Mouse (Mus musculus): ENCODE data around the gene Mucl3. TPM values are rescaled to one million over a fixed set of nuclear protein-coding genes. Genes with fewer than 3 reads are reported as not detected.

Mucl3 gene
- polyA plus RNA-seq (2011; ENCODE audit: insufficient read depth, insufficient read length, low read depth, missing spikeins): 1.3 and 2.5 TPM in 2 replicates

DNA sequence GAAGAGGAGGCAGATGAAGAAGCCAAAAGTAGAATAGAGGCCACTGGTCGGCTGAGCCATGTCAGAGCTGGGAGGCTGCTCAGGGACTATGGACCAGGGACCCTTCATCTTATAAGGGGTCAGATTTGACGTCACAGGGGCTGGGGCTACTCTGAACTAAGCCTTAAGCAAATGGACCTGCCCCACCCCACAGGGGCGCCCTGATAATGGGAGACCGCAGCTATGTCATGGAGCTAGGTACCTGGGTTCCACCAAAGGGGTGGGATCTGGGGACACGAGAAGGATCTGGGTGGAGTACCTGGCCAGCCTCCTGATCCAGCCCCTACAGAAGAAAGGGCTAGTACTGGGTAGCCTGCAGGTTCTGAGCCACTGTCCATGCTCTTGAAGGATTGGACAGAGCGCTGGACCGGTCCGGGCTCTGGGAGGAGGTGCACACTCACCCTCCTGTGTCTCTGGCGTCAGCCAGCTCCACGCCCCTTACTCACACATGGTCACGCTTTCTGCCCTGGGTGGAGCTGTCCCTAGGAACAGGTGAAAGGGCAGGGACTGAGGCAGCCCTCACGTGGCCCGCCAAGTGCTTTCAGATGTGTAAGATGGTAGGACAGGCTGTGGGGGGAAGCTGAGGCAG lies at the start of gene Mucl3:
Gene Mucl3, minus strand, starts transcription at position 87 of the 628 bp plus-strand sequence.
- Histone ChIP-seq H3K27ac (ENCODE audit: insufficient read depth, low read length) (no peak within 1 kb of the TSS), H3K27me3 (ENCODE audit: control insufficient read depth, insufficient read depth, low read length, poor library complexity, severe bottlenecking) (no peaks in the 10 kb centered on the region), H3K9me3 (replicated peaks; ENCODE audit: control insufficient read depth, insufficient read depth, low read length, poor library complexity, severe bottlenecking) (no peaks in the 10 kb centered on the region), H3K4me3 (ENCODE audit: low read depth, low read length) (no peak within 1 kb of the TSS), H3K4me1 (ENCODE audit: control insufficient read depth, insufficient read depth, low read length) (no peaks in the 10 kb centered on the region), H3K36me3 (ENCODE audit: control insufficient read depth, insufficient read depth, low read length, poor library complexity, severe bottlenecking) (no peaks in the 10 kb centered on the region), H3K9ac (ENCODE audit: low read depth, poor library complexity, severe bottlenecking) (no peak within 1 kb of the TSS)
- TF ChIP-seq POLR2A (IDR thresholded peaks at IDR 0.05; ENCODE audit: insufficient read depth, low read length) (no peak), EP300 (IDR thresholded peaks at IDR 0.05; ENCODE audit: insufficient read depth, low read depth, low read length) (no peak), CTCF (IDR thresholded peaks at IDR 0.05; ENCODE audit: low read depth, low read length) (no peak)

DNA sequence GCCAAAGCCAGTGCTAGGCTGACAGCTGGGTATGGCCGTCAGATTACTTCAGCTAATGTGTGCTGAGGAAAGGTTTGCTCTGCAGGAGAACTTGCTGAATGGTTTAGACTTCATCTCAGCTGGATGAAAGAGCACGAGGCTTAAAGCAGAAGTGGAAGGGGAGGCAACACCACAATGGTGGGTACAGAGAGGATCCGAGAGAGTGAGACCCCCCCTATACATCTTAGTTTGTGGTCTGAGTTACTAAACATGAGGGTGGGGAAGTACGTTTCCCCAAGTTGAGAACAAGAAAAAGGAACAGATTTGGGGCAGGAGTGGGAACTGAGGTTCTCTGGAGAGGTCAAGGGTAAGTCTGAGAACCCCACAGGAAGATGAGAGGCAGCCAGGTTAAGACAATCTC lies 48.9 kb upstream of the Mucl3 start:
- H3K27ac ChIP-seq (ENCODE audit: insufficient read depth, low read length): no peak overlapping the region
- peaks cover 4% of the 10 kb centered on the region for H3K4me1 ChIP-seq (ENCODE audit: control insufficient read depth, insufficient read depth, low read length)
- TF ChIP-seq CTCF (IDR thresholded peaks at IDR 0.05; ENCODE audit: low read depth, low read length) (no peak), EP300 (IDR thresholded peaks at IDR 0.05; ENCODE audit: insufficient read depth, low read depth, low read length) (no peak)
- H3K27me3 ChIP-seq (ENCODE audit: control insufficient read depth, insufficient read depth, low read length, poor library complexity, severe bottlenecking): no peaks in the 10 kb centered on the region
- H3K9ac ChIP-seq (ENCODE audit: low read depth, poor library complexity, severe bottlenecking): no peak overlapping the region
- H3K9me3 ChIP-seq (replicated peaks; ENCODE audit: control insufficient read depth, insufficient read depth, low read length, poor library complexity, severe bottlenecking): no peaks in the 10 kb centered on the region
- H3K4me3 ChIP-seq (ENCODE audit: low read depth, low read length): no peak overlapping the region
- H3K36me3 ChIP-seq (ENCODE audit: control insufficient read depth, insufficient read depth, low read length, poor library complexity, severe bottlenecking): no peaks in the 10 kb centered on the region

DNA sequence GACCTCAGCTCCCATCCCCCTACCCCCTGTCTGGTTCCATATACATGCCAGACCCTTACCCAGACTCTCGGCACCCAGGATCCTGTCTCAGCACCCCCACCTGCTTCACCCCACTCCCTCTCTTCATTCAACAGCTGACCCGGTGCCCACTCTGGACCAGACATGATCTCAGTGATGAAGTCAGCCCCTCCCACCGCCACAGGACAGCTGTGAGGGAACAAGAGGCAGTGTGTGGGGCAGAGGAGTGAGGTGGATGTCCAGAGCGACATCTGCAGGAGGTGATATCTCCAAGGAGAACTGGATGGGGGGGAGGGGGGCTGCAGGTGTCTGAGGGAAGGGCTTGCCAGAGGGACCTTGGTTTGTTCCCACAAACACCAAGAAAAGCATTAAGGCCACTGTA lies 48.3 kb upstream of the Mucl3 start:
- H3K36me3 ChIP-seq (ENCODE audit: control insufficient read depth, insufficient read depth, low read length, poor library complexity, severe bottlenecking): no peaks in the 10 kb centered on the region; the same call in 1 of the 2 replicates
- H3K4me3 ChIP-seq (ENCODE audit: low read depth, low read length): no peak overlapping the region
- H3K27ac ChIP-seq (ENCODE audit: insufficient read depth, low read length): no peak overlapping the region
- peaks cover 4% of the 10 kb centered on the region for H3K4me1 ChIP-seq (ENCODE audit: control insufficient read depth, insufficient read depth, low read length)
- no peak for TF ChIP-seq POLR2A (IDR thresholded peaks at IDR 0.05; ENCODE audit: insufficient read depth, low read length)
- no peak for TF ChIP-seq CTCF (IDR thresholded peaks at IDR 0.05; ENCODE audit: low read depth, low read length)
- TF ChIP-seq EP300 (IDR thresholded peaks at IDR 0.05; ENCODE audit: insufficient read depth, low read depth, low read length): no peak
- no peaks in the 10 kb centered on the region for H3K27me3 ChIP-seq (ENCODE audit: control insufficient read depth, insufficient read depth, low read length, poor library complexity, severe bottlenecking)
- H3K9me3 ChIP-seq (replicated peaks; ENCODE audit: control insufficient read depth, insufficient read depth, low read length, poor library complexity, severe bottlenecking): no peaks in the 10 kb centered on the region
- no peak overlapping the region for H3K9ac ChIP-seq (ENCODE audit: low read depth, poor library complexity, severe bottlenecking)

DNA sequence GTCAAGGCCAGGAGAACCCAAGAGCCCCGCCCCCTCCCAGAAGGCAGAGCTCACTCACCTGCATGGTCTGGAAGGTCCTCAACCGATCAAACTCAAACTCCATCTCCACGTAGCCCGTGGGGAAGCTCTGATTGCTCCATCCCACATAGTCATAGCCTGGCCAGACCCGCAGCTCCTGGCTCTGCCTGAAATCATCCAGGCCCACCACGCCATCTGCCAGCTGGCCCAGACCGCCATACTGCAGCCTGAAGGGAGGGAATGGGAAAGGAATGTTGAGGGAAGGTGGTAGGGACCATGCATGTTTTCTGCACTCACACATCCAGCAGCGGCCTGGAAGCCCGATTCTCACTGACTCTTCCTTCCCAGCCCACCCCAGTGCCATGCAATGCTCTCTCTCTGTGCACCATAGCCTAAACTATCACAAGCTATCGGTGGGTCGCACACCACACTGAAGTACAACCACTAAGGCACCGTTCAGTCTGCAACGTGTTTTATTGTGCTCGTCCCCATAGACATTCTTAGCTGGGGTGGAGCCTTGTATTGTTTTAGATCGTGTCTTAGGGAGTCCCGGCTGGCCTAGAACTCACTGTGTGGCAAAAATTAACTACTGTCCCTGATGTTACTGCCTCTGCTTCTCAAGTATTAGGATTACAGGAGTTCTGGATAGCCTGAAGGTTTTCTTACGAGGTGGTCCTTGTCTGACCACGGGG lies 46.6 kb upstream of the Mucl3 start:
- H3K27me3 ChIP-seq (ENCODE audit: control insufficient read depth, insufficient read depth, low read length, poor library complexity, severe bottlenecking): no peaks in the 10 kb centered on the region
- H3K27ac ChIP-seq (ENCODE audit: insufficient read depth, low read length): peak overlapping the region; percentile 5; the same call in 1 of the 2 replicates
- H3K36me3 ChIP-seq (ENCODE audit: control insufficient read depth, insufficient read depth, low read length, poor library complexity, severe bottlenecking): no peaks in the 10 kb centered on the region; the same call in 1 of the 2 replicates
- H3K9me3 ChIP-seq (replicated peaks; ENCODE audit: control insufficient read depth, insufficient read depth, low read length, poor library complexity, severe bottlenecking): no peaks in the 10 kb centered on the region
- H3K4me3 ChIP-seq (ENCODE audit: low read depth, low read length): peak overlapping the region; percentile 25
- H3K9ac ChIP-seq (ENCODE audit: low read depth, poor library complexity, severe bottlenecking): peak overlapping the region; percentile 41
- no peak for TF ChIP-seq CTCF (IDR thresholded peaks at IDR 0.05; ENCODE audit: low read depth, low read length)
- no peak for TF ChIP-seq EP300 (IDR thresholded peaks at IDR 0.05; ENCODE audit: insufficient read depth, low read depth, low read length)
- TF ChIP-seq POLR2A (IDR thresholded peaks at IDR 0.05; ENCODE audit: insufficient read depth, low read length): no peak
- peaks cover 4% of the 10 kb centered on the region for H3K4me1 ChIP-seq (ENCODE audit: control insufficient read depth, insufficient read depth, low read length)

DNA sequence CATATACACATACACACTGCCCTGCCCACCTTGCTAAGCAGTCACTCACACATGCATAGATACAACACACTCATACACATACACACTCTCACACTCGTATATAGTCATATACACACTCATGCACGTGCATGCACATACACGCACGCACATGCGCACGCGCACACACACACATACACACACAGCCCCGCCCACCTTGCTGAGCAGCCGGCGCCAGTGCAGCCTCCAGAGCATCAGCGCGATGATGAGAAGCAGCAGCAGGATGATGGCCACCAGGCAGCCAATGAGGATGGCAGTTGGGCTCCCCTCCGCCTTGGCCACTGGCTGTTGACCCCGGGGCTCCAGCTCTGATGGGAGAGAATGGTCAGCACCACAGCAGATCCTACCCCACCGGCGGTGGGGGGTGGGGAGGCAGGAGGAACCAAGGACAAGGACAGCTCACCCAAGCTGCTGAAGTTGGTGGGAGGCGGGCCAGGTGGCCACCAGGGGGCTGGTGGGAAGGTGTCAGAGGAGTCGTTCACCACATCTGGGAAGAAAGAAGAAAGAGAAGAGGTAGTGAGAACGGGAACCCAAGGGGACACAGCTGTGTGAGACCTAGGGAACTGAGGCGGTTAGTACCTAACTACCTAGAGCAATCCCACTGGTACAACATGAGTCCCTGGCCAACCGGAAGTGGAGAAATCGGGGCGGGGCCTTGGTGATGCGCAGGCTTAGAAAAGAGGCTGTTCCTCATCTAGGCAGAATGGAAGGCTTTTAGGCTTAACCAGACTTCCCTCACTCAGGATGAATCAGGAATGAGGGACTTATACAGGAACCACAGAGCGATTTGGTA lies 45.1 kb upstream of the Mucl3 start:
- no peak for TF ChIP-seq POLR2A (IDR thresholded peaks at IDR 0.05; ENCODE audit: insufficient read depth, low read length)
- TF ChIP-seq CTCF (IDR thresholded peaks at IDR 0.05; ENCODE audit: low read depth, low read length): peak; percentile 25
- Histone ChIP-seq H3K27me3 (ENCODE audit: control insufficient read depth, insufficient read depth, low read length, poor library complexity, severe bottlenecking) (no peaks in the 10 kb centered on the region), H3K4me3 (ENCODE audit: low read depth, low read length) (peak overlapping the region; percentile 41), H3K9me3 (replicated peaks; ENCODE audit: control insufficient read depth, insufficient read depth, low read length, poor library complexity, severe bottlenecking) (no peaks in the 10 kb centered on the region), H3K9ac (ENCODE audit: low read depth, poor library complexity, severe bottlenecking) (peak overlapping the region; percentile 4; the same call in 1 of the 2 replicates), H3K36me3 (ENCODE audit: control insufficient read depth, insufficient read depth, low read length, poor library complexity, severe bottlenecking) (no peaks in the 10 kb centered on the region; the same call in 1 of the 2 replicates), H3K4me1 (ENCODE audit: control insufficient read depth, insufficient read depth, low read length) (peaks cover 4% of the 10 kb centered on the region), H3K27ac (ENCODE audit: insufficient read depth, low read length) (no peak overlapping the region)

All from ES-Bruce4 (cell line).